Mouse (Mus musculus): Measurements from ENCODE around the gene Cfap58.

The Cfap58 gene

DNA sequence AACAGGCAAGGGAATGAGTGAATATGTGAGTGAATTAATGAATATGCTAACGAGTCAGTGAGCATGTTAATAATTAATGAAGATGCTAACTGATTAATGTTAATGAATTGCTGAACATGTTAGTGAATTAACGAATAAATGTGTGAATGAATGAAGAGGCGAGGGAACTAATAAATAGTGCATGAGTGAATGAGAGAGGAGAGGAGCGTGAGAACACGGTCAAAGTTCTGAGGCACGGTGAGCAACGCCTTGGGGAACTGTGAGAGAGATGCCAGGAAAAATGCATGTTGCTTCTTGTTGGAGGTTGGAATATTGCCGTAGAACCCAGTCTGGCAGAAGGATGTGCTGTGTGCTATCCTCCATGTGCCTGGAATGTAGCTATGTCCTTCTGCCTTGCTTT, 33.6 kb downstream of the Cfap58 start:
- no peak for DNase-seq (ENCODE audit: extremely low spot score, low read depth, low spot score)

DNA sequence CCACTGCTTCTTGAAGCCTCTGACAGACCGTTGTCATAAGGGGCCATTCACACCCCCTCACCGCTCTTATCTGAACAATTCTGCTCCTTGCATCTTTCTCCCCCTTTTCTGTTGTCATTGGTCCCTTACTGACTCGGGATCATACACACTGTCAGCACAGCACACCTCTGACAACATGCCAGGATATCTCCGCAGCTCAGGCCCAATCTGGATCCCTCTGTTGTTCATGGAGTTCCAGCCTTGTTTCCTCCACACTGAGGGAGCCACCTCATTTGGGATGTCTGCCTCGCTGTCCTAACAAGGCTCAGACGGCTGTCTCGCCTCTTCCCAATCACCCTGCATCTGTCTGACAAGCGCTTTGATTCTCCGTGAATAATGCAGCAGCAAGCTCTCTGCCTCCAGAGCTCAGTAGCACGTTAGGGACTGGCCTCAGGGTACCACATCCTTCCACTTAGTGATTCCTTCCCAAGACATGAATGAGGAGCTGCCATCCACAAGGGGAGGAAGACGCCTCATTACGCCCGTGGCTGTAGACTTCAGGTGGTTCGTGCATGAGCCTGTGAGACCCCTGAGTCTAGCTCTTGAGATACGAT, 40.7 kb downstream of the Cfap58 start:
- no peak for DNase-seq (ENCODE audit: extremely low spot score, low read depth, low spot score)

DNA sequence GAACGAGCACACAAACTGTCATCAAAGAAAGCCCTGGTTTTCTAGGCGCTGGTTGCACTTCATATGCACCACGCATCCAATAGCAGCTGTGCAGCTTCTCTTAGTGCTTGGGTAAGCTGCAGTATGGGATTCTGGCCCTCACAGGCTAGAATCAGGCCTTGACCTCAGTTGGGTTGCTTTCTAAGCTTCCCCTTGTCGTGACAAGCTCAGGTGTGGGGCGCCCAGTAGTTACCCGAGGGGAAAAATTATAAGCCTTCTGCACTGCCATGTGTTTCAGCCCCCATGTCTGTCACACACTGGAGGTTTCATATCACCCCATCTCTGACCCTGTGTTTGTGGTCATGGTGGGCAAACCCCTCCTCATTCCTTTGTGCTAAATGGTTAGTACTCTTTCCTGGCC, 42.0 kb downstream of the Cfap58 start:
- no peak for DNase-seq (ENCODE audit: extremely low spot score, low read depth, low spot score)

DNA sequence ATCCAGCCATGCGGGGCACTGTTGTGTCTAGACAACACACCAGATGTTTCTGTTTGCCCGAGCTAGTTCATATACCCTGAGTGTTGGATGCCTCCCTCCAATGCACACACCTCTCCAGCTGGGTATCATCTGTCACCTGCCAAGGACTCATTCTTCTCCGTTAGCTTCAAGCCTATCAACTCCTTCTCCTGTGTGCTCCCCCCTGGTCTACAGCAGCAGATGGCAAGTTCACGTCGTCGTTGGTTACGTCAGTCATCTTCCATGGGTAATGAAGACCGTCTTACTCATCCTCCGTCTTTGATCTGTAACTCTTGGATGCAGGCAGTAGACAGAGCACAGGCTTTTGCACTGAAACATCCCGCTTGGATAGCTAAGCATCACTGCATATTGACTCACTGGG, 42.8 kb downstream of the Cfap58 start:
- DNase-seq (ENCODE audit: extremely low spot score, low read depth, low spot score): no peak

DNA sequence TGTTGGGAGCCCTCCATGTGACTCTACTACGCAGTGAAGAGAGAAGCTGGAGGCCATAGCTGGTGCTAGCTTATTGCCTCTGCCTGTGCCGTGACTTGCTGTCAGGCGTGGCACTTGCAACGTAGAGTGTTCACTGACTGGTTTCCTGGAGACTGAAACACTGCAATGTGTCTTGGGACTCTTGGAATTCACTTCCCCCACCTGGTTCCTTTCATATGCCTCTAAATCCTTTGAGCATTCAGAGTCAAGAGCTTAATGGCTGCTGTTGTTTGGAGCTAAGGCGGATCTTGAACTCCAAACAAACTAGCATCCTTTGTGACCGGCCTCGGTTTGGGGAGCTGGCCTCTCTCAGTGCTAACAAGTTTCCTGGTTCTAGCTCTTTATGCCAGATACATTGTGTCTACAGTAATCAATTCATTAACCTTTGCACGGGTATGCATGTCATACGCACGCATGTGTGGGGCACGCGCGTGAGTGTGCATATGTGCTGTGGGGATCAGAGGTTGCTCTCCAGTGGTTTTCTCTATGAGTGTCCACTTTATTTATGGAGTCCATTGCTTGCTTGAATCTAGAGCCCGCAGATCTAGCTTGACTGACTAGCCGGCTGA, 48.2 kb downstream of the Cfap58 start:
- no peak for DNase-seq (ENCODE audit: extremely low spot score, low read depth, low spot score)

DNA sequence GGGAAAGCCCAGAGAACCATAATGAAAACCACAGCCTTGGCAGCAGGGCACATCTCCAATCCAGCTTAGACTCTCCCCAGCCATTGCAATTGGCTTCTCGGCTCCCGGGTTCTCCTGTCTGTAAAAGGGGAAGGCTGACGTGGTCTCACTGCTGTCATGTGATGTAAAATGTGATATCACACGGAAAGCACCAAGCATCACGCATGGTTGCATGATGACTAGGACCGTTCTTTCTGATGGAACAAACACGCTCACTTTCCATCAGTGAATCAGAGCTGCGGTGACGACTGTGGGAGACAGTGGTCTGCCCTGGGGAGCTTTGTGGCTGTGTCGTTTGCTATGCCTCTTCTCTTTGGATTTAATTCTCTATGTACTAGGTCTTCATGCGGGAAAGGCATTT, 50.5 kb downstream of the Cfap58 start:
- no peak for DNase-seq (ENCODE audit: extremely low spot score, low read depth, low spot score)

GRCm38 (mm10) chr19:47988456-47988855, 51.0 kb downstream of the Cfap58 start:
- DNase-seq (ENCODE audit: extremely low spot score, low read depth, low spot score): peak; percentile 31

DNA sequence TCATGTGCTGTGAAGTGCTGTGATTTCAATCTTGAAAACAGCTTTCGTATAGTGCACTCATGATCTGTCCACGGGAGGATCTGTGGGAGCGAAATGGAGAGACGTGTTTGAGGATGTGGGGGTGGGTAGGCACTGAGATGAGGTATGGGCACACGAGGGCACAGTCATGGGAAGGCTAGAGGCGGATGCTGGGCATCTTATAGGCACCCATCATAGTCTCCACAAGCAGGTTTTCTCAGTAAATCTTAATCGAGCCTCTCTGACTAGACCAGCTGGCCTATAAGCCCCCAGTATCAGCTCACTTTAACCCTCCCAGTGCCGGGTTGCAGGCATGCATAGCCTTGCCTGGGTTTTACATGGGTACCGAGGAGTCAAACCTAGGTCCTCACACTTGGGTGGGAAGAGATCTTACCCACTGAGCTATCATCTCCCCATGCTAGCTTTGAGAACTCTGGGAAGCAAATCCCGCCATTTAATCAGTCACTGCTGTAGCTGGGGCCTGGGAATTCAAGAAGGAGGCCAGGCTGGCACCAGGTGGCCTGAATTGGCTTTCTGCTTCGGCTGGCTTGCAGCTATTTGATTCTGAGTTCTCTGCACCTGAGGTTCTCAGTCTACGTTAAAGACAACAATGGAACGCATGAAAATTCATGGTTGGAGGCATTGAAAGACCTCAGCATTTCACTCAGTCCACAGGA, 51.6 kb downstream of the Cfap58 start:
- DNase-seq (ENCODE audit: extremely low spot score, low read depth, low spot score): no peak

DNA sequence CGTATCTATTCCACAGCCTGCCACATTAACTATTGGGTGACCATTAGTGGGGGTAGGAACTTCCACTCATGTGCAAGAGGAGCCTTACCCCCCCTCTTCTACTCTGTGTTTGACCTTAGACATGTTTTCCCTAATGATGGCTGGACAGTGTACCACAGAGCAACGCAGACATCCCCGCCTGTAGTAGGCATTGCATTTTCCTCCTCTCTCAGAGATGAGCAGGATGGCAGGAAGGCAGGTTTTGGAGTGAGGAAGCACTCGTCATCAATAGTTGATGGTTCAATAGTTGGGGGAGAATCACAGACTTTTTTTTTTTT, 52.1 kb downstream of the Cfap58 start:
- no peak for DNase-seq (ENCODE audit: extremely low spot score, low read depth, low spot score)

GRCm38 (mm10) chr19:48001240-48001639, 63.8 kb downstream of the Cfap58 start:
- DNase-seq (ENCODE audit: extremely low spot score, low read depth, low spot score): no peak

GRCm38 (mm10) chr19:48001774-48002173, 64.3 kb downstream of the Cfap58 start:
- DNase-seq (ENCODE audit: extremely low spot score, low read depth, low spot score): no peak

DNA sequence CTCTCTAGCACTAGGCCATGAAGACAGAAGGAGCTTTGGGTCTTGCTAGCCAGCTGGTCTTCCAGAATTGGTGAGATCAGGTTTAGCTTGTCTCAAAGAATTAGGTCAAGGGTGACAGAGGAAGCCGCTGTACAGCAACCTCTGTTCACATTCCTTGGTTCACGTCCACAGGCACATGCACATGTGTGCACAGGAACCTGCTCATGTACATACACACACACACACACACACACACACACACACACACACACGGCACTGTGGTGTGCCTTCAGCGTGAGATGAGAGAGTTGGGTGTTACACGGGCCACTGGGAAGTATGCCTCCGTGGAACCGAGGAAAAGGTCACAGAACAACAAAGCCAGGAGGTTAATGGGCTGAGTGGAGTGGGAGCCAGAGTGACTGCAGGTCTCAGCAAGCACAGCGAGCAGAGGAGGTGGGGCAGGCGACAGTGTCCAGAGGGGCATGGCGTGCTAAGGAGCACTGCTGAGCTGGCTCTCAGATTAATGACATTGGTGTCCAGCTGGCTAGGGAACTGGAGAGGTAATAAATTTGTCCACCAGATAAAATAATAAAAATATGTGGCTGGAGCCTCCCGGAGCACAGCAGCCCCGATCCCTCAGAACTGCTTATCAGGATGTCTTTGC, 71.4 kb downstream of the Cfap58 start:
- no peak for DNase-seq (ENCODE audit: extremely low spot score, low read depth, low spot score)

GRCm38 (mm10) chr19:48009586-48010331, 72.3 kb downstream of the Cfap58 start:
- no peak for DNase-seq (ENCODE audit: extremely low spot score, low read depth, low spot score)

- DNase-seq (ENCODE audit: extremely low spot score, low read depth, low spot score): no peak
These were observed 82.6 kb downstream of the Cfap58 start for GRCm38 (mm10) chr19:48020103-48020502.

- DNase-seq (ENCODE audit: extremely low spot score, low read depth, low spot score): no peak
These were observed 84.0 kb downstream of the Cfap58 start for GRCm38 (mm10) chr19:48021435-48021834.

DNA sequence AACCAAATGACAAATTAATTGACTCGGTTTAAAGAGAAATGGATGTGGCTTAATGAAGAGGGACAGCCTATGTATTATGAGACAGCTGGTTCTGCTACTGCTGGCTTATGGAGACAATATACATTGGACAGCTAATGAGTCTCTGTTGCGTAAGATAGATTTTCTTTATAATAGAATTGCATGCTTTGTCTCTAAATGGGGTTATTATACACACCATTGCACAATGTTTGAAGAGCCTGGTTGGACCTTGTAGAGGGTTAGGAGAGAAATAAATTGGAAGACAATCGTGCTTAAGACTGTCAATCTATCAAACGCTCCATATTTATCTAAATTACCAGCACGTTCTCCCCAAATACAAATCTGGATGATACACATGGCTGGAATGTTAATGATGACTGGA, 85.3 kb downstream of the Cfap58 start:
- no peak for DNase-seq (ENCODE audit: extremely low spot score, low read depth, low spot score)

- no peak for DNase-seq (ENCODE audit: extremely low spot score, low read depth, low spot score)
These were observed 86.3 kb downstream of the Cfap58 start for GRCm38 (mm10) chr19:48023726-48024125.

DNA sequence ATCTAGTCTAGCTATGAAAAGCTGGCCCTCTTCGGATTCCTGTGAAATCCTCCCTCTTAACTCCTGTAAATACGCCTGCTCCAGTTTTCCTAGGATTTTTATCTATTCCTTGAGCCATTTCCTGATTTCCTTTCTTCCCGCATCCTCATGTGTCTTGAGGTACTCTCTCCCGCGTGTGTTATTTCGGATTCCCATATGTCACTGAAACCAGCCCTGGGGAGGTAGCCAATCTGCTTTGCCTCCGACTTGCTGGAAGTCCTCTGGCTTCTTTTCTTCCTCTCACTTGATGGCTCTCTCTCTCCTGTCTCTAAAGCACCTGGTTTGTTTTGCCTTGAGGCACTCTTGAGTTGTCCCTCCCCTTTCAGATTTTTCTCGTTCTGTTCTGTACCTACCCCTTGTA, 87.9 kb downstream of the Cfap58 start:
- no peak for DNase-seq (ENCODE audit: extremely low spot score, low read depth, low spot score)

DNA sequence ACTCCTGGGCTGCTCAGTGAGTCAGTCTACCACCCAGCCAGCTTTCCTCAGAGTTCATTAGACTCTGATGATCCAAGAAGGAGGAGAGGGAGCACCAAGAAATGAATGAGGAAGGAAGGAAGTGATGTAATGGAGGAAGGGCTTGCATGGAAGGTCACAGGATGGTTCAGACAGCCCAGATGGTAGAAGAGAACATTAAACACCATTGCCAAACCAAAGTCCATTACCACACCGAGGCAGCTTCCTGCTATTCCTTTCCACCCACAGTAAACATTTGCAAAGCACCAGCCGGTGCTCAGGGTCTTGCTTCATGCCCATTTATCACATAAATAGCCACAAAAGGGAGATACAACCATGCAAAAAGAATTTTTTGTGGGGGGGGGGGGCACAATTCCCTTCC, 89.4 kb downstream of the Cfap58 start:
- no peak for DNase-seq (ENCODE audit: extremely low spot score, low read depth, low spot score)

DNA sequence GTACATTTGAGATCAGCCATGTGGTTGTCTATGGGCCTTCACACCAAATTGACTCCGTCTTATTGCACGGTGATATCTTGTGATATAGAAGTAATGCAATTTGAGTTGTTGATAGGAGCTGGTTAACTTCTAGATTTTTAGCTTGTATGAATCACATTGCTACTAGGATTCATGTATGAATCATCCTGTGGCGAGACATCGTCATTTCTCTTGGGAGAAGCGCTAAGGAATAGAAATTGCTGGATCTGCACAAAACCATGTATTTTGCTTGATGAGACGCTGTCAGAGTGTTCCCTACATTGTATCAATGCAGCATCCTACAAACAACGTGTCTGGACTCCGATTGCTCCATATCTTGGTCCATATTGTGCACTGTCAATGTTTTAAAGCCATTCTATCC, 102.1 kb downstream of the Cfap58 start:
- DNase-seq (ENCODE audit: extremely low spot score, low read depth, low spot score): no peak

- no peak for DNase-seq (ENCODE audit: extremely low spot score, low read depth, low spot score)
These were observed 109.8 kb downstream of the Cfap58 start for GRCm38 (mm10) chr19:48047315-48047714.

DNA sequence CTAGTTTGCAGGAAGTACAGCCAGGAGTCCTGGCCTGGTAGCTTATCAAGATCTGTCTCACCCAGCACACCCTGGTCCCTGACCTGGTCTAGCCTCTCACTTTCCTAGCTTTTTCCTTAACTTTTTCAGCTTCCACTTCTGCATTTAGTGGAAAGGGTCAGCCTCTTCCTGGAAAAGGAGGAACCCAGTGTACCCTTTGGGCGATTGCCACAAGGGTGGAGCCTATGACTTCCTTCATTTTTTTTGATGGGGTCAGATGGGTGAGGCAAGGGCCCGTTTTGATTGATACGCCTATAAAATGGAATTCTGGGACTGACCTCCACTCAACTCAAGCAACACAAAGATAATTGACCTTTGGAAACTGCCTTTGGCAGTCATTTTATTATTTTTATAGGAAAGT, 111.9 kb downstream of the Cfap58 start:
- peak; percentile 26 for DNase-seq (ENCODE audit: extremely low spot score, low read depth, low spot score)

All from hindlimb bud, embryonic 11.5 days (tissue).